Mouse (Mus musculus): ENCODE measurements around the gene Mier1. TPM values are rescaled to one million over a fixed set of nuclear protein-coding genes. Genes with fewer than 3 reads are reported as not detected.
A peak's percentile ranks its signal among the peaks of the same experiment; 100 is the strongest.

Mier1 gene
- polyA plus RNA-seq (2012; rRNA removed), result 24.2 and 29.6 TPM in 2 replicates

DNA sequence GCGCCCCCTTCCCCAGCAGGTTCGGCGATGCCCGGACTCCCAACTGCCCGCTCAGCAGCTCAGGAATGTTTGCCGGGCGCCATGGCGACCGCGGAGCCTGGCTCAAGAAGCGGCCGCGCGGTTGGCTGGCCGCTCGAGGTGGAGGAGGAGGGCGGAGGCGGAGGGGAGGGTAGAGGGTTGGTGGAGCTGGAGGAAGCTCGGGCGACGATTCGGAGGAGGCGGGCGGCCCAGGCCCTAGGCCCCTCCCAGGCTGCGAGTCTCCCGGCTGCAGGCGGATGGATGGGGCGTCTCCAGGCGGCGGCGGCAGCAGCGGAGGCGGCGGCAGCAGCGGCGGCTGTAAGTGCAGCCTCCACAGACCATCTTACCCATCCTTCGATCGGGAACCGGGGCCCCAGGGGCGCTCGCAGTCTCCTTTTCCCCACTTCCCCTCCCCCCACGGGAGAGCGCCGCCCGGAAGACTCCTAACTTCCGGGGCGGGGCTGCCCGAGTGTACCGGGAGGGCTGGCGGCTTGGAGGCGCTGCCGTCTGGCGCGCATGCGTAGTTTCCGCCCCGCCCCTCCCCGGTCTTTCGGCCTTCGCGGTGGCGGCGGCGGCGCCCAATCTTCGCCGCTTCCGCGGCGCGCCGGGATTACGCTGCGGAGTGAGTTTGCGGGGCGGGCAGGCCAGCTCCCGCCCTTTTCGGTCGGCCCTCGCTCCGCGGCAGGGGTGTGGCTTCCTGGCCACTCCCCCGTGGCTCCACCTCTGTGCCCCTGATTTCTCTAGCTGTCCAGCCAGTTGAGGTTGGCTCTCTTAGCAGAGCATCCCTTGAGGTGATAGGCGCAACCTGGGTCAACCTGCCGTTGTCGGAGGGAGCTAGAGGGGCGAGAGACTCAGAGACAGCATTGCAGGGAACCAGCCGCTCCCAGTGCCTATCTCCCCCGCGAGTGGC is at the start of gene Mier1, which contains the start of gene Wdr78:
Mier1 (plus strand) TSS at position 207 of the 928 bp plus-strand sequence.
Wdr78 (minus strand) TSS at position 372 of the 928 bp plus-strand sequence.
- peak; percentile 97 for DNase-seq (ENCODE audit: low spot score)

DNA sequence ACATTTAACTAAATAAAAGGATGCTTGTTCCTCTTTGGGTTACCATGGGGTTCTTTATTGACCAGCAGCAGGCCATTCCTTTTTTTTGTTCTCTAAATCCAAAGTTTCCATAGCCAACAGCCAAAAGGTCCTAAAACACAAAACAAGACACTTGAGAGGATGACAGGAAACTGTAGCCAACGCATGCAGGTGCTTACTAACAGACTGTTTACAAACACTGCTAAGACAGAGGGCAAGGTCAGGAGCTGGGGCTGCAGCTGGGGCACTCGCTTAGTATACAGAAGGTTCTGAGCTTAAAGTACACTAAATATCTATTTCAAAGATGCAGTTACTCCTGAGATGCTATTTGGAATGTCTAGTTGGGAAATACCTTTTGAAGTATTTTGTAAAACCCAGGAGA is 49.8 kb upstream of the Mier1 start:
- no peak for DNase-seq (ENCODE audit: low spot score)

DNA sequence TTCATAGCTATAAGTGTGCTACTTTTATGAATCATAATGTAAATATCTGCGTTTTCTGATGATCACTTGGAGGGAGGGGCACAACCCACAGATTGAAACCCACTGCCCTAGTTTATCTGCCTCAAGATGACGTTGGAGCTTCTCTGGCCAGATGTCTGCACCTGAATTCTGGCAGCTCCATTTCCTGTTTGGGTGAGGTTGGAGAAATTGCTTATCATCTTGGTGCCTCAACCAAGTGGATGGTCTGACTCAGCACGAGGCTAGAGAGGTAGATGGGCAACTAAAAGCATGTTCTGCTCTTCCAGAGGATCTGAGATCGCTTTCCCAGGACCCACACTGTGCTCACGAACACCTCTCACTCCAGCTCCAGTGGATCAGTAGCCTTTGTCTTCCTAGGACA is 49.2 kb upstream of the Mier1 start:
- DNase-seq (ENCODE audit: low spot score), result no peak

DNA sequence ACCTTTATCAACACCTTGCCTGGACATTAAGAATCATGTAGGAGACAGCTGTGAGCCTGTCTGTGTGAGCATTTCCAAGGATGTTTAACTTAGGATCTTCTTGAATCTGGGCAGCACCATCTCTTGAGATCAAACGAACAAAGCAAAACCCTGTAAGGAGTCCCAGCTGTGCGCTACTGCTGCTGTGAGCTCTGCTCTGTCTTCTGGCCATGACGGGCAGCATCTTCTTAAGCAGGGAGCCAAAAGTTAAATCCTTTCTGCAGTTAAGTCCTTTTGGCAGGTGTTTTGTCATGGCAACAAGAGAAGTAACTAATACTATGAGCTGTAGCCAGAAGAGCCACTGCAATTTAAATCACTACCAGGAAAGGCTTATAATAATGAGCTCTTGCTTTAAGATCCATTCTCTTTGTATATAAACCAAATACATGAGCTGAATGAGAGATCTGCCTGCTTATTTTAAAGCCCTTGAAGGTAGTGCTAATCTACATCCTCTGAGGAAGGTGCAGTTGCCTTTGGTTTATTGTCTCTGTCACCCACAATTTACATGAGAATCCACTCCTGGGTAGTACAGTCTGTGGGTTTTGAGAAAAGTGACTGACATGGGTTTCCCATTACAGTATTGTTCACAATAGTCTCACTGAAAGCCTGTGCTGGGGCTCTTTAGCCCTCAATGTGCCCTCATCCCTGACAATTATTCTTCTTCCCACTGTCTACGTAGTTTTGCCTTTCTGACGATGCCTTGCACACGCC is 46.1 kb upstream of the Mier1 start:
- no peak for DNase-seq (ENCODE audit: low spot score)

DNA sequence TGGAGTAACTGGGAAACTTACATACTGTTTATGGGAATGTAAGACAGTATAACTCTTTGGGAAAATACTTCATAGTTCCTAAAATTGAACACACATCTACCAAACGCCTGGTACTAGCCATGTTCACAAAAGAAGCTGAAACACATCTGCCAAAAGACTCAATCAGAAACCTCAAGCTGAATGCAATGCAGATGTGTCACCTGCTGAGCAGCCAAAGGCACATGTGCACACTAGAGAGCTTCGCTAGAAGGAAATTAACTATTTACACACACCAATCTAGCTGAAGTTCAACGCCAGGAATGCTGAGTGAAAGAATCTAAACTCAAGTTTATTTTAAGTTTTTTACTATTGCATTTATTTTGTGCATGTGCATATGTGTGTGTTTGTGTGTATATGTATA is 43.6 kb upstream of the Mier1 start:
- DNase-seq (ENCODE audit: low spot score), result no peak

DNA sequence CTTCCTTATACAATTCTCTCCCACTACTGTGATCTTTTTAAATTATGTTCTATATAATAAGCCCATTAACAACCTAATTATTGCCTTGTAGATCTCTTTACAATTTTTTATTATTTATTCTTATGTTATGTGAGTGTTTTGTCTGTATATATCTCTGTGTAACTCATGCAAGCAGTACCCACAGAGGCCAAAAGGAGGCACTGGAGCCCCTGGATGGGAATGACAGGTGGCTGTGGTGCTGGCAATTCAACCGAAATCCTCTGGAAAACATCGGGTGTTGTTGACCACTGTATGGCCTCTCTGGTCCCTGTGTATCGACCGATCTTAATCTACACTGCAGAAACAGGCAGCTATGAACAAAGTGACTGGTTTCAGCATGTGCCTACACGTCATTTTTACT is 29.0 kb upstream of the Mier1 start:
- no peak for DNase-seq (ENCODE audit: low spot score)

DNA sequence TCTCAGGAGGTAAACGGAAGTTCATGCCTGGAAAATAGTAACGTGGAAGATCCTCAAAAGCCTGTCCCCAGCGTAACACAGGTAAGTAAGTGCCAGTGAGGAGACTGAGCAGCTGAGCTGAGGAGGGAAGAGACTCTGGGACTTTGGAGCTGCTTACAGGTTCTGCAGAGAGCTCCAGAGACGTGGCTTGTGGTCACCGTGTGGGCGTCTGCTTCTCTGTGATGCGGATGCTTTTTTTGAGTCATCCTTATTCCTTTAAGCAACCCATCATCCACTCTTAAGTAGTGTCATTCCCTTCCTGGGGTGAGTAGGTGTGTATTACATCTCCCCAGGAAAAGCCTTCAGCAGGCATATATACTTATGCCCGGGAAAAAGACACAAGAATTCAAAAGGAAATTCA is 18.3 kb upstream of the Mier1 start:
- no peak for DNase-seq (ENCODE audit: low spot score)

DNA sequence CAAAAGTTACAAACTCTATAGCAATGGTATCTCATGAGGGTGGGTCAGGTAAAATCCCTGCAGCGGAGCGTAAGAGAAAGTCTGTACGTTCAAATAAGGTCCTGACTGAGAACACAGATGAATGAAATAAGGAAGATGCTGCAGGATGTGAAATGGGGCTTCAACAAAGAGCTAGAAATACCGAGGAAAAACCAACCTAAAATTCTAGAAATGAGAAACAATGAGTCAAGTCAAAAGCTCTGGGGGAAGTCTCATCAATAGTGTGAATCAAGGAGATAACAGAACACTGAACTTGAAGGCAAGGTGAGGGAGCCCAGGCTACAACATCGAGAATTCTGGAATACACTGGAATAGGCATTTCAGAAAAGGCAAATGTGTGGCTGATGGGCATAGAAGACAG is 15.7 kb upstream of the Mier1 start:
- DNase-seq (ENCODE audit: low spot score), result no peak

DNA sequence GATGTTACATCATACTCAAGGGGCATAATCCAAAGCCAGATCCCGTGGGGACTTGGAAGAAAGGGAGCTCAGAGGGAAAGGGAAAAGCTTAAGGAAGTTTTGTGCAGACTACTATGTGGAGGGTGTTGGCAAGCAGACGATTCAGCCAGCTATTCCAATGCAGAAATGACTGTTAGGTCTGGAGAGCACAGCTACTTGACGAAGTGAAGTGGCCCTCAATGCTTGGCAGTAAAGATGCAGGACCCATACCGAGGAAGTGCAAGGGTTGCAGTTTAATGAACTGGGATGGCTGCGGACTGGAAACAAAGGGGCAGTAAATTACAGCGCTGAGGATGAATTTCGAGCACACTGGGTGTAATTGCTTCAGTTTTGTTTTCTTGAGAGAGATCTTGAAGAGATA is 1.5 kb upstream of the Mier1 start:
- no peak for DNase-seq (ENCODE audit: low spot score)

DNA sequence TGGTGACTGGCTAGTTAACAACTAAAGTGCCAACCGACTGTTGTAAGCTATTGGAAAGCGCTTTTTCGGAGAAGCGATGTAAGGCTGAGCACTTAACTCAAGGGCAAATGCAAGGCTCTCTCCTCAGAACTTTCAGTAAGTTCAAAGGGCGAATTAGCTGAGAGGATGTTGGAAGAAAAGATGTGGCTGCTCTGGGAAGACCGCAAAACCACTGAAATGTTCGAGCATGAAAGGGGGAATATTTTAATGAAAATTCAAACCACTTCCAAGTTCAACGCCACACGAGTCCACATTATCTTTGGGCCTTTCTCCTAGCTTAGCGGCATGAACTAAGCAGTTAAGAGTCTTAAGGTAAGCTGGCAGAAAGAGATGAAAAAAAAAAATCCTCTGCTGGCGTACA is 788 bp upstream of the Mier1 start:
- no peak for DNase-seq (ENCODE audit: low spot score)

DNA sequence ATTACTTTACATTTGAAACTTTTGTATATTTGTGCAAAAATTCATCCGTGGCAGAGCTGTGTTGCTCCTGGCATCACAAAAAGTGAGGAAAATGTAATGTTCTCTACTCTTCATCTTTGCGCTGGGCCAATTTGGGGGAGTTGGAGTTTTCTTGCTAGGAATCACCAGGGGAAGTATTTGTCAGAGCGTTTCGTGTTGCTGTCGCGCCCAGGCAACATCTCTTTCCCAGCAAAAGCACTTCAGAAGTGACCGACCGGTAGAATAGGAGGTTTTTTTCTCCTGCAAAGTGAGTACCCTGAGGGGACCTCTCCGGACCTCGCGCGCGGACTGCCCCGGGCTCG is 4.7 kb downstream of the Mier1 start:
- no peak for DNase-seq (ENCODE audit: low spot score)

DNA sequence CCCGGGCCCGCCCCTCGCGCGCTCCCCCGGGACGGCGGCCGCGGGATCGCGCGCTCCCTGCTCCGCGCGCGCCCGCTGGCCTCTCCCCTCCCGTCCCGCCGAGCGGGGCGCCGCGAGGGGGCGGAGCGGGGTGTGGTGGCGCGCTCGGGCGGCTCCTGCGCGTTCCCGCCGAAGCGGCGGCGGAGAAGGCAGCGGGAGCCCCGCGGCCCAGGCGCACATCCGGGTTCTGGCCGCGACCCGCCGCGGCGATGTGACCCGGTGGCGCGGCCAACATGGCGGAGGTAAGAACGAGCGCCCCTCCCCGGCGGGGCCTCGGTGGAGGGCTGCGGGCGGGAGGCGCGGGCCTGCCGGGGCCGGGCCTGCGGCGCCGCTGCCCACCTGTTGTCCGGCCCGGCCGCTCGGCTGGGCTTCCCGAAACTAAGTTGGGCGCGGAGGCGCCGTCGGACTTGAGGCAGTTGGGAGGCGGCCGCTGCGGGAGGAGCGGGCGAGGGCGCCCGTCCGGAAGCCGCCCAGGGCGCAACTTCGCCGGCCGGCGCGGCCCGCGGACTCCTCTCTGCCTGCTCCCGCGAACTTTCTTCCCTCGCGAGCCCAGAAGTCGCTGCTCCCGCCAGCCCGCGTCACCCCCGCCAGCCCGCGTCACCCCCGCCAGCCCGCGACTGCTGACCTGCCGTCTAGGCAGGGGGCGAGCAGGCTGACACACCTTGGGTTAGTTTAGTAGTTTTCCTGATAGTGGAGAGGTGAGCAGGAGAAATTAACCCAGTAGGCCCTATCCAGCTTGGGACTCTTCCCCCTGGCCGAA is 5.2 kb downstream of the Mier1 start:
- peak; percentile 86 for DNase-seq (ENCODE audit: low spot score)

DNA sequence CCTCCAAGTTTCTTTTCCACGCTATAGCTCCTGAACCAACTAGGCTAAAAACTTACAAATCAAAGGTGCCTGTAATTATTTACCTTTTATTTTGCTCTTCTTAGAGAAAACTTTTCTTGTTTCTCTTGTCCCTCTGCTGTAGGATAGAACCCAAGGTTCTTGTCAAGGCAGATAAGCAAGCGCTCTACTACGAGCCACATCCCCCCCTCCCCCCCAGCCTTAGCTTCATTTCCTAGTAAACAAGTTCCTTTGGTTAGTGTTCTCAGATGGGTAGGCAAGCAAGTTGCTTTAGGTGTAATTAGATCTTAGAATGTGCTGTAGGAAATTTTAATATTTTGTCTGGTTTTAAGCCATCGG is 5.8 kb downstream of the Mier1 start:
- no peak for DNase-seq (ENCODE audit: low spot score)

DNA sequence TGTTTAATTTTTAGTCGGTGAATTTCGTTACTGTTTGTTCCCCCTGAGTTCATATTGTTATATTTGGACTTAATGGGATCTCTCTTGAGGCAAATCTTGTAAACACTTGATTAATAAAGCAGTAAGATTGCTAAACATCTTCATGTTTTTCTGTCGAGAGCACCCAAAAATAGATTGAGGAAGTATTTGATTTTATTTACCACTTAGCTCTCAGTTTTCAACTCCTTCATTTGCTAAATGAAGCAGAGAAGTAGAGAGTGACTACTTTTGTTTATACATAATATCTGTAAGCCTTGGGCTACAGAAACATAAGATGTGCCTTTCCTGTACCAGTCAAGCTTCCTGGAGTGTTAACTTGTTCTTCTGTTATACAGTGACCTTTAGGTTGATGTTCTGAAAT is 6.2 kb downstream of the Mier1 start:
- no peak for DNase-seq (ENCODE audit: low spot score)

DNA sequence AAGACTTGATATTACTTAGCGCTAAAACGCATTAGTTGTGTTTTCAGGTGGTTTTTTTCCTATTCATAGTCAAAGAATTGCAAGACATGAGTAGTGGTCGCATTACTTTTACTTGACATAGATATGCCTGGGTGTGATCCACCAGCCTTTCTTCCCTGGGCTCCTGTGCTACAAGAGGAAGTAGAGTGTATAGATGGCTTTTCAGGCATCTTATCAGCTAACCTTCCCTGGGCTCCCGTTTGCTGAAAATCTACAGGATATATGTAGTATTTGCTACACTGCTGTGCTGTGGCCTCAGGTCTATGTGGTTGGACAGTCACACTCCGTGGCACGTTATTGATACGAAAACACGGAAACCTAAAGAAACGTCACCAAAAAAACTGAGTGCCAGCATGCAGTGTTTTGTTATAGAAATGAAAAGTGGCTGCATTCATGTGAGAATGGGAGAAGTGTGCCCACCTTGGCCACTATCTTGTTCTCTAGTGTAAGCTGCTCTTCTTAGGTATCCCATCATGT is 6.7 kb downstream of the Mier1 start:
- DNase-seq (ENCODE audit: low spot score), result no peak

DNA sequence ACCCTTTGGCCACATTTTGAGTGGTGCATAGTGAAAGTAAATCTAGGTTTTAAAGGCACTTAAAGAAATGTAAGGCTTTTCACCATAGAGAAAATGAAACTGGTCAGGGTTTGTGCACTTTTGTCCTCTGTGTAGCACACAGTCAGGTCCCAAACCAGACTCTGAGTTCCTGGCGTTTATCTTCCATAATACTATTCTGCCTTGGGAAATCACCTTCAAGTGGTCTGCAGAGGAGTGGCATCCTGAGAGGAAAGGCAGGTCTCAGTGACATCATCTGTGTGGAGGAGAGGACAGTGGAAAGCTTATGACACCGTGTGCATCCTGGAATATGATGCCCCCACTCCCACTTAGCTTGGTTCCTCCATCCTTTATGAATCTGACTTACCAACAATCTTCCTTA is 8.9 kb downstream of the Mier1 start:
- no peak for DNase-seq (ENCODE audit: low spot score)

DNA sequence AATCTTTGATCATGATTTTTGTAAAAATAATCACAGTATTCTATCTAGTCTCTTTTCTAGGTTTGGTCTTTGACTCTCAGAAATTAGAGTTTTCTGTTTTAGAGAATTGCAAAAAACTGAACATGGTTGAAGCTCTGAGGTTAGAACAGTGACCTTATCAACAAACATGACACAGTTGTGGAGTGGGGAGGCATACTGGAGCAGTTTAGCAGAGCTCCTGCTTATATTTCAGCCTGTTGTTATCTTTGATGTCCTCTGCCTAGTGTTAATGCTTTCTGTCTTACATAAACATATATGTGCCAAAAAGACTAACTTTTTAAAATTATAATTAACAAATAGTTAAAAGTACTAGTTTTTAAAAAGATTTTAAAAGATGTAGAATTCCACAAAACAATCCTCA is 9.4 kb downstream of the Mier1 start:
- no peak for DNase-seq (ENCODE audit: low spot score)

DNA sequence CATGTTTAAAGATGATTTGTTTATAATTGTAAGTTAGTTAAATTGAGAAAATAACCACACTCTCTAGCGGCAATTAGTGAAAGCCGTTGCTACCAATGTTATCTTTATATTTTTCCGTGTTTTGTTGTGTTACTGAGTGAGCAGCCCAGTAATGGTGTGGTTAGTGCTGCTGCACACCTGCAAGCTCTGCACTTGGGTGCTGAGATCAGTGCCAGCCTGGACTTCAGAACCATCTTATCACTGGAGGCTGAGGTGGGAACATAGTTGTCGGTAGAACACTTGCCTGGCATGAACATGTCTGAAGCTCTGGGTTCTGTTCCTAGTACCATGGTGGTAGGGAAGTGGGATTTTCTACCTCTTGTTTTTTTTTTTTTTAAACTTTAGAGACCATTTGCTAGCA is 12.3 kb downstream of the Mier1 start:
- DNase-seq (ENCODE audit: low spot score), result no peak

DNA sequence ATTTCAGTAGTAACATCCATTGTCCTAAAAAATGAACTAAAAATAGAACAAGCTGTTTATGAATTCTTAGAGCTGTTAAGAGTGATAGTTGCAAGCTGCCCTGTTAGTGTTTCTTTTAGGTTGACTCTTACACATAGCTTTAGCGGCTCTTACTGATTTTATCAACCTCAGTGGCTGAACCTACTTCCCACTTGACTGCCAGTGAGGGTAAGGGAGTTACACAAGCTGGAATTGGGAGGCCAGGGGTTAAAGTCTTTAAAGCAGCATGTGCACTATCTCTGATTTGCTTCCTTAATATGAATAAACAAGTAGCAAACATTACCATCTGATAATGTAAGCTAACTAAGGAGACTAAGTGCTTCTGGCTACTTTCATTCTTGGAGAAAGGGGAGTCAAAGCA is 22.8 kb downstream of the Mier1 start:
- no peak for DNase-seq (ENCODE audit: low spot score)

DNA sequence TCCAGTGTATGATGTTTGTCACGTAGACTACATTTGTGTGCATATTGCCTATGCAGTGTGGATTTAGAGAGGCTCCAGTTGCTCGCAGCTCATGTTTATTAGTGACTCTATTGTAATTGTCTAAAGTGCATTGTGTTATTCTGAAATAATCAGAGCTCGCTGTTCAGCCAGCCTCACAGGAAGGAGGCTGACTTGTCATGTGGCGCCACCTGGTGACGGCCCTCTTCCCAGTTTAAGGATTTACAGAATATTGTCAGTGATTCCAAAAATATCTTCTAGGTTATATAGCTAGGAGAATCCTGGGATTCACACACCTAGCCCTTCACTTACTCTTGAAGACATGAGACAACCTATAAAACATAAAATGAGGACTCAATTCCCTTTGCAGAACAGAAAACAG is 32.1 kb downstream of the Mier1 start:
- DNase-seq (ENCODE audit: low spot score), result peak; percentile 52

DNA sequence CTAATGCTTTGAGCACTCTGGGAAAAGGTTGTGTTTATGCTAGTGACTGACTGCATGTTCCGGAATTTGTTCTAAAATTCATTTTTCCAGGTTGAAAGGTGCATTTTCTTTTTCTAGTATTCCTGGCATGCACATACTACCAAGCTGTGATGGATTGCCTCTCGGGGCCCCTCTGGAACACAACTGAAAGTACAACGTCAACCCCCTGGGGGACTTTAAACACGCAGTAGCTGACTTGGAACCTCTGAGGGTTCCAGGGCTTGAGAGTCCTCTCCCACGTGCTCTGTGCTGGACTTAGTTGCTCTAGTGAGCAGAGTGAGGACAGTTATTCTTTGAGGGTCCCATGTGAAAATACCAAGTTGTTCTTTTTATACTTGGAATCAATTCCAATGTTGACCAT is 37.8 kb downstream of the Mier1 start:
- no peak for DNase-seq (ENCODE audit: low spot score)

DNA sequence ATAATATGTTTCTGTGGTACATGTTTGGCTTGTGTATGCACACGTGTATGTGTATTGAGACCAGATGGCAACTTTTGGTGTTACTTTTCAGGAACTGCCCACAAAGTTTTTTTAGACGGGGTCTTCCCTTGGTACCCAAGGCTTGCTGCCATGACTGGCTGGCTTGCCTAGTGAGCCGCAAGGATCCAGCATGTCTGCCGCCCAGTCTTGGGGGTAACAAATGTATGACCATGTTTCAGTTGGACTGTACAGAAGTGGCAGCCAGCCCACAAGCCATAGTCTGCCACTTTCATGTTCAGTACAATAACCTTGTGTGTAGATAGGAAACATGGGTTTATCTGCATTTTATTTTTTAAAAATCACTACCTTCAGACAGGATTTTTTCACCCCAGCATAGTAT is 44.6 kb downstream of the Mier1 start:
- DNase-seq (ENCODE audit: low spot score), result no peak

Data from urinary bladder, adult 2 months (tissue).